Mouse (Mus musculus): Measurements from ENCODE around the gene Acsbg2. TPM values are rescaled to one million over a fixed set of nuclear protein-coding genes. Genes with fewer than 3 reads are reported as not detected.

Gene Acsbg2
- total RNA-seq (2023), result not detected

GRCm38 (mm10) chr17:56874237-56874636, at the start of gene Acsbg2:
Gene Acsbg2, minus strand, starts transcription at chr17:56874447.

GRCm38 (mm10) chr17:56874936-56875651, 847 bp upstream of the Acsbg2 start, which contains the start of gene 1700061G19Rik:
Gene 1700061G19Rik, plus strand, starts transcription at chr17:56875477.

GRCm38 (mm10) chr17:56830411-56831110, 43.7 kb downstream of the Acsbg2 start, which contains the start of gene Rfx2:
Gene Rfx2, minus strand, starts transcription at chr17:56831013.

Other genes with a start within 250 kb of the Acsbg2 start
- gene Lonp1, start 247.6 kb downstream of the Acsbg2 start, total RNA-seq (2023), result 10 to 100 TPM; 51.5 to 54.6 TPM
- under 1 TPM in 1 of 2 experiments, not detected in 1; 0.49 TPM for gene Catsperd, start 246.3 kb downstream of the Acsbg2 start, total RNA-seq (2023)
- 100 to 1,000 TPM; 108 to 112 TPM for gene Ranbp3, start 201.2 kb downstream of the Acsbg2 start, total RNA-seq (2023)
- 10 to 100 TPM; 62.9 to 66.3 TPM for gene Ndufa11, start 156.7 kb downstream of the Acsbg2 start, total RNA-seq (2023)
- gene Vmac, start 156.4 kb downstream of the Acsbg2 start, total RNA-seq (2023), result 10 to 100 TPM; 11.7 to 14.8 TPM
- gene Nrtn, start 116.9 kb downstream of the Acsbg2 start, total RNA-seq (2023), result not detected
- gene Dus3l, start 109.7 kb downstream of the Acsbg2 start, total RNA-seq (2023), result 10 to 100 TPM; 83.2 to 86.6 TPM
- gene Prr22, start 104.2 kb downstream of the Acsbg2 start, total RNA-seq (2023), result 1 to 10 TPM in 1 of 2 experiments, under 1 TPM in 1; 0.65 to 1.7 TPM
- gene Rfx2, start 43.4 kb downstream of the Acsbg2 start, total RNA-seq (2023), result 10 to 100 TPM in 1 of 2 experiments, 1 to 10 TPM in 1; 7.3 to 12.0 TPM
- not detected for gene 1700061G19Rik, start 1.0 kb upstream of the Acsbg2 start, total RNA-seq (2023)
- 10 to 100 TPM; 37.1 to 41.8 TPM for gene Mllt1, start 61.0 kb upstream of the Acsbg2 start, total RNA-seq (2023)
- gene Acer1, start 107.7 kb upstream of the Acsbg2 start, total RNA-seq (2023), result not detected
- 10 to 100 TPM; 34.6 to 38.3 TPM for gene Clpp, start 115.9 kb upstream of the Acsbg2 start, total RNA-seq (2023)
- 10 to 100 TPM; 15.6 to 22.2 TPM for gene Alkbh7, start 122.9 kb upstream of the Acsbg2 start, total RNA-seq (2023)
- gene Pspn, start 125.6 kb upstream of the Acsbg2 start, total RNA-seq (2023), result not detected
- gene Gtf2f1, start 136.8 kb upstream of the Acsbg2 start, total RNA-seq (2023), result 10 to 100 TPM; 45.6 to 53.8 TPM
- gene Gm17949, start 137.0 kb upstream of the Acsbg2 start, total RNA-seq (2023), result not detected
- 100 to 1,000 TPM; 141 to 144 TPM for gene Khsrp, start 157.1 kb upstream of the Acsbg2 start, total RNA-seq (2023)
- gene Slc25a41, start 167.2 kb upstream of the Acsbg2 start, total RNA-seq (2023), result not detected
- 10 to 100 TPM; 13.3 to 14.6 TPM for gene Crb3, start 184.7 kb upstream of the Acsbg2 start, total RNA-seq (2023)
- 10 to 100 TPM; 20.6 to 25.6 TPM for gene Slc25a23, start 185.4 kb upstream of the Acsbg2 start, total RNA-seq (2023)
- gene Dennd1c, start 204.1 kb upstream of the Acsbg2 start, total RNA-seq (2023), result 100 to 1,000 TPM; 181 to 207 TPM
- under 1 TPM; 0.46 to 0.50 TPM for gene Tubb4a, start 213.3 kb upstream of the Acsbg2 start, total RNA-seq (2023)
- gene Tnfsf9, start 230.9 kb upstream of the Acsbg2 start, total RNA-seq (2023), result under 1 TPM; 0.55 to 0.89 TPM

Data from B cell, adult 67 days (primary cell).